Mouse (Mus musculus): ENCODE measurements around the gene Col4a4.

Col4a4 gene

DNA sequence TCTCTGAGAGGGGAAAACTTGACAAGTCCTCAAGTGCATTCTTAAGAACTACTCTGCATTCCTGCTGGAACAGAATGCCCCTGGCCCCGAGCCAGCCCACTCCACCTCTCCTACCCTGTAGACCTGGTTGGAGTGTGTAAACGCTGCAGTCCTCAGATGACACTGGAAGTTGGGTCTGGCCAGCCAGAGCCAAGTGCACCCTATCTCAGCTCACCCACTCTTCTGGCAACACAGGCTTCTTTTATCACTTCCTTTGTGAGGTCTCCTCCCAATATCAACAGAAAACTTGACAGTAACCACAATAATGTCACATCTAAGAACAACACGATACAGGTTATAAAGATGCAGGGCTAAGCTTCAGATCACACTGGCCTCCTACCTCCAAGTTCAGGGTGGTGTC, 8.7 kb downstream of the Col4a4 start:
- peak; percentile 85 for DNase-seq

DNA sequence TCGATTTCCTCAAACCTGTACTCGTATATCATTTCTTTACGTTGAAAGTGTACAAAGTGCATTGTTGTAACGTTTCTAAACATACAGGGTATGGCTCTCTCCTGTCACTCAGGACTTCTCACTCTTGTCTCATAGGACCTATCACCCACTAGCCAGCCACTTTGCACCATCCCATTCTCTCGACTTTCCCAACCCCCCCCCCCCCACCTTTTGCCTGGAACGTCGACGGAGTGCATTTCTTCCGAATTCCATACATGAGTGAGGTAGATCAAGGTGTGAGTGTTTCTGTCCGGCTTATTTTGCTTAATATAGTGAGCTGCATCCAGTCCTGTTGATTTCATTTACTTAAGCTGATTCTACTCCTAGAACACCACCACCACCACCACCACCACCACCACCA, 9.3 kb downstream of the Col4a4 start:
- DNase-seq: no peak

GRCm38 (mm10) chr1:82576182-82576581, 10.5 kb downstream of the Col4a4 start:
- no peak for DNase-seq

DNA sequence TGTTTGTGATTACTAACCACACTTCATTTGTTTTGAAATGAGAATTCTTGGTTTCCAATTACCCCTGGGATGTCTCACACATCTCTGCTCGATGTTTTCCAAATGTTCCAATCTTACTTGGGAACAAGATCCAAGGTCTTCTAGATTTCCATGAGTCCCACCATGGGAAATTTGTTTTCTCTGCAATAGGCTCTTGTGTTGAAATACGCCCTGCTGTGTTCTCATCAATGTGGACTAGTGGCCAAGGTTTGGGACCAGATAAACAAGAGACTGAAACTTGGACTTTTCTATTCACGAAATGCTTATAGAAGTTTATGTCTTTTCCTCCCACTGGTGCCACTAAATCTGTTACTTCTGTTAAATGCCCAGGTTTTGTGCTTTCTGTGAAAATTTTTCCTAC, 11.0 kb downstream of the Col4a4 start:
- no peak for DNase-seq

DNA sequence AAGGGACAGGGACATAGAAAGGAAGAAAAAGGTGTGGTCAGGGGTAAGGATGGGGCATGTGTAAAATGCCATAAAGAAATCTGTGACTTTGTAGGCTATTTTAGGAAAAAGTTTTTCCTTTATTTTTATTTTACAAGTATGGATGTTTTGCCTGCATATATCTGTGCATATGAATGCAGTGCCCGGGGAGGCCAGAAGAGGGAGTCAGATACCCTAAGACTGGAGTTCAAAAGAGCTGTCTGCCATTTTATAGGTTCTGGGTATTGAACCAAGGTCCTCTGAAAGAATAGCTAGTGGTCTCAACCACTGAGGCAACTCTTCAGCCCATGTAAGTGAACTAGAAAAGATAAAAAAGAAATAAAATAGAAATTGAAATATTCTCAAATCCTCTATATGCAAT, 14.9 kb downstream of the Col4a4 start:
- DNase-seq: no peak

GRCm38 (mm10) chr1:82569405-82569804, 17.2 kb downstream of the Col4a4 start:
- no peak for DNase-seq

- DNase-seq: no peak
Measured at GRCm38 (mm10) chr1:82560223-82560622, 26.4 kb downstream of the Col4a4 start.

- no peak for DNase-seq
Measured at GRCm38 (mm10) chr1:82554889-82555288, 31.8 kb downstream of the Col4a4 start.

DNA sequence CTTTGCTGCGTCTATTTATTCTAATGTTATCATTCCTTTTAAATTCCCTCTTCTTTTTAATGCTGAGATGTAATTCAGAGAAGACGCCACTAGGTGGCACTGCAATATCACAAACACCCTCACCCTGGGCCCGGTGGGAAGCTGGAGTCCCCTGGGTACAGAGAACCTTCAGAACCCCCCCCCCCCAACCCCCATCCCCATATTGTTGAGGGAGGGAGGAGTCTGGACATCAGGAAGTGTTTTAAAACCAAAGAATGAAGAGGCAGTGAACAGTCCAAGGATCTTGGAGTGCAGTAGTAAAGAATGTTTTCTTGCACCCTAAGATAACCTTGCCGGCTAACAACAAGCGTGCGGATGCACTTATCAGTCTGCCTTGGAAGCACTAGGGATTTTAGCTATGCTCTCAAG, 32.2 kb downstream of the Col4a4 start:
- no peak for DNase-seq

DNA sequence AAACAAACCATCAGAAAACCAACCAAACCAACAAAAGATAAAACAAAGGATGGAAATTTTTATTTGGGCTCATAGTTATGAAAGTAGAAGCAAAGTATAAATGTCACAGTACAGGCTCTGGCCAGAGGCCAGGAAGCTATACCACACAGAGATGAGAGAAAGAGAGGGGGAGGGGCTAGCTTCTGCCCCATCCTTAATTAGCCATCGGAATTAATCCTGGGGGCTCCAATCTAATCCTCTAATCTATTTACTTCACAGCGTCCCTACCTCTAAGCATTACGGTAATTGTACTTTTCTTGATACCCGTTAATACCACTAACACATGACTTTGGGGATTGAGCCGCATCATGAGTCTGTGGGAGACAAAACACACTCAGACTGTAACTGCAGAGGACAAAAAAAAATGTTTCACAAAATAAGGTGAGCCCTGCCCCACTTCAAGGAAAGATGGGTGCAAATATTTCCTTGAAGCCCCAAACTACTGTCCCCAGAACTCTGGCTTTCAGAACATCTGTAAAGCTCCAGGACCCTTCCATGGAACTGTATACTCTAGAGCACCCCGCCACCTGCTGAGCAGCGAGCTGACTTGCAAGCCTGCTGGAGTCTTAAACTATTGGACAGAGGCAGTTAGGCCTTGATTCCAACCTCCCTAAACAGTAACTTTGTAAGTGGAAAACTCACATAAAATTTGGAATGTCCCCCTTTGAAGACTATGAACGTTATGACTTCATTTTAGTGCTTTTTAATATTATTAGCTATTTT, 41.3 kb downstream of the Col4a4 start:
- DNase-seq: no peak

- no peak for DNase-seq
Measured at GRCm38 (mm10) chr1:82544419-82545185, 42.0 kb downstream of the Col4a4 start.

- no peak for DNase-seq
Measured at GRCm38 (mm10) chr1:82543934-82544333, 42.7 kb downstream of the Col4a4 start.

DNA sequence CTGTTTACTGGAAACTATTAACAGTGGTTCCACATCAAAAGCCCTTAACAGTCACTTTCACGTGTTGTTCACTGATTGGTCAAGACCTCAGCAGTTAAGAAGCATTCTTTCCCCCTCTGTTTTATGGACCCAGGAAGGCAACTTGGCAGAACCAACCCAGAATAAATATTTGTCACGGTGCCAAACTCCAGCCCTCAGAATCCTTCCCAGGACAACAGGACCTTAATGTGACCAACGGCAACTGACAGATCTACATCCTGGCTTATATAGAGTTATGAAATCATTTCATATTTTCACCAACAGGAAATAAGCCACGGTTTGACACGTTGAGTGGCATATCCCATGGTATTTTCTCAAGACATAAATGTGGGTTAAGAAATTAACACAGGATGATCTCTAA, 46.6 kb downstream of the Col4a4 start:
- DNase-seq: peak; percentile 20

DNA sequence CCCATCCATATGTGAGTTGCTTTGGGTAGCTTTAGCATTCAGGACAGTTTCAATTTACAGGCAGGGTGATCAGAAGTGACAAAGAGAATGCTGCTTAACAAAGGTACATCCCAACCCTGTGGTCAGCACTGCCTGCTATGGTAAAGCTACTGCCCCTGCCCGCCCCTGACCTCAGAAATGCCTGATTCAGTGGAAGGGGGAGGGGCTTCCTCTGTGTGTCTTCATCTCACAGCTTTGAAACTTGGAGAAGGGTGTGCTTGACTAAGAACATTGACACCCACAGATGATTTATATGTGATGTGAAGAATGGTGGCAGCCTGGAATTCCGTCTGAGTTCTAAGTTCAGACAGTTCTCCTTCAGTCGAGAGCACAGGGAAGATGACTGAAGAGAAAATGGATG, 48.8 kb downstream of the Col4a4 start:
- DNase-seq: no peak

GRCm38 (mm10) chr1:82536515-82537174, 50.0 kb downstream of the Col4a4 start:
- DNase-seq: no peak

GRCm38 (mm10) chr1:82527931-82528330, 58.7 kb downstream of the Col4a4 start:
- no peak for DNase-seq

DNA sequence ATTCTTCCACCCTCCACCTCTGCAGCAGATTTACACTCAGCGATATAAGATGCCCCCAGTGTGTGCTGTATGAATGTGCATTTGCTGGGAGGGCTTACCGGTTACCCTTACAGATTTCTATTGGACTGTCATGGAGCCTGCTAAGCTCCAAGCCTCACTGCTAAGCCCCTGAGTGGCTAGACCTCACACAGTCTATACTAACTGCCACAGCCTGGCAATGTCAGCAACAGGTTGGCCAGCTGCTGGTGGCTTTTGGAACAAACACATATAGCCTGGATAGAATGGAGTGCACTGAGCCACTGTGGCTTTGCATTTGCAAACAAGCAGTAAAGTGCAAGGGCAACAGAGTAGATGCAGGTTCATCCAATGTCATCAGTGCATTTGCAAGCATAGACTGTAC, 94.7 kb downstream of the Col4a4 start:
- DNase-seq: no peak

DNA sequence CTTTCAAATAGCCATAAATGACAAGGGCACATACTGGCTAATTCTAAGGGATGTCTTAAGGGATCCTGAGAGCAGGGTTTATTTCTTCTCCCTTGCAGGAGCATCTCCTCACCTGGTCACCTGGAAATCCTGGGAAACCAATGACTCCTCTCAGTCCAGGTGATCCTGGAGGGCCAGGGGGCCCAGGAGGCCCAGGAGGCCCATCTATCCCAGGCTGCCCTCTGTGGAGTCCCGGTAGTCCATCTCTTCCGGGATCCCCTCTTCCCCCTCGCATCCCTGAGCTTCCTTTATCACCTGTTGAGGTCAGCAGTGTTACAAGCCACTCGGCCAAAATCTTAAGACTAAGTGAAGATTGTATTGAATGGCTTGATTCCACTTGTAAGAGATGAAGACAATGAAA, 100.3 kb downstream of the Col4a4 start:
- no peak for DNase-seq

DNA sequence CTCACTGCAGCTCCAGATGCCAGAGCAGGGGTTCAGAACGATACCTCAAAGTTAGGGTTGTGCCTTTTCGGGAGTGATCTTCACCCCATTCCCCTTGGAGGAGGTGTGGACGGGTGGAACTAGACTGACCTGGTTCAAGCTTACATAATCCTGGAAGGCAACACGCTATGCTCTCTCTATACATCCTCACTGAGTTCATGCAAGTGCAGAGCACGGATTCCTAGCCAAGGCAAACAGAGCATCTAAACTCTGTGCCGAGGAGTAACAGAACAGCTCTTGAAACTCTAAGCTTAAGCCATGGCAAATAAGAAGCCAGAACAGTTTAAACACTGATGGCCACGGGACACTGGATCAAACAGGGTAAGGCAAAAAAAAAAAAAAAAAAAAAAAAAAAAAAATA, 104.3 kb downstream of the Col4a4 start:
- DNase-seq: no peak

DNA sequence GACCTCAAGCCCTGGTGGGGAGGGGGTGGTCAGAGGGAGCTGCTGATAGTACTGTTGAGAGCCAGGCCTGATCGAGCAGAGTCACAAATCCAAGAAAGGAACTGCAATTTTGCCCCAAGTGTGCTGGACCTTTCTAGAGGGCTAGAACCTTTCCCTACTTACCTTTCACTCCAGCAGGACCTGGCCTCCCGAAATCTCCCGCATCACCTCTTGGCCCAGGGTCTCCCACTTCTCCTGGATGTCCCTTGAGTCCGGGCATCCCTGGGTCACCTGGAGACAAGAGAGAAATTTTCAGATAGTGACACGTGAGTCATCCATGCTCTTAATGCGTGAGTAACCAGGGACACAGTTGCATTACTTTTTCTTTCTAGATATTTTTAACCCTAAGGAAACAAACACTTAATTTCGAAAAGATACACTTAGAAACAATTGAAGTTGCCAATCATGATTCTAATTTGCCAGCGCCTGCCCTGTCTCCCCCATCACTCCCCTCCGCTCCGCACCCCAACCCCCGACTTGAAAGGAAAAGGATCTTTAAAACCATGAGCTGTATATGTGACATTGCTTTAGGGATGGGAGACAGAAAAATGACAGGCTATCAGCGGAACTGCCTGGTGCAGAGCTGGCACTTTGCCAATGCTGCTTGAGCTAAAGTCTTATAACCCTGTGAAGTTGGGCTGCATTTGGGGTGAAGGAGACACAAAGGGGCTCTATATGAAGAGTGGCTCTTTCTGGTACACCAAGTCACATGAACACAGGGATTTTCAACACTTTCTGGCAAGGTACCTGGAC, 106.8 kb downstream of the Col4a4 start:
- no peak for DNase-seq

DNA sequence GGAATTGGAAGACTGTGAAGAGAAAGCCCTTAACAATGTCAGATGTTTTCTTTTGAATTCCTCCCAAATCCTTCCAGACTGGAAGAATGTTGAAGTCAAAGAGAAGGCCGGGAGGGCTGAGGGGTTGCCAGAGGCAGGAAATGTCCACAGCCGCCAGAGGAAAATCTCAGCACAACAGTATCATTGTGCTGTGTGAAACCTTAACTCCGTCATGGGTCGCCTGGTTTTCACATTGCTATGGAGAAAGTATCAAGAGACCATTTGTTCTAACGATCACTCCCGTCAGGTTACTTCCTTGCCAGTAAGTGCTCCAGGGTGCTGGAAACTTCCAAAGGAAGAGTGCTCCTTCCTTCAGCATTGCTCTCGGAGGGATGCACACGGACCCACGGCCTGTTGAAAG, 109.9 kb downstream of the Col4a4 start:
- DNase-seq: peak; percentile 17

DNA sequence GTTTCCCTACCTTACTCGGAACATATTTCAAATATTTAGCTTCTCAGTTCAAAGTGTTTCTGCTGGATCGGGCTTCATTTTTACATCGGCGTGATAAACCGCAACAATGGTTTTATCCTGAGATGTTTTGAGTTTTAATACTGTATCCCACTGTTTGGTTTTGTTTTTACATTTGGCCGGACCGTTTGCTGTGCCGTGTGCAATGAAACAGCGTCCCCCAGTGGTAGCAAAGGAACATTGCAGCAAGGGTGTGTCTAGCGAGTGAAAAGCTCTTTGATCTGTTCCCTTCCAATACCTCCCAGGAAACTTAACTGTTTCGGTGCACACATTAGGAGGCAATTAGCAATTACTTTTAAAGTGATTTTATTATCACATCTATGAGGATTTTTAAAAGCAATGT, 110.4 kb downstream of the Col4a4 start:
- DNase-seq: no peak

GRCm38 (mm10) chr1:82475821-82476220, 110.8 kb downstream of the Col4a4 start:
- no peak for DNase-seq
